Mouse (Mus musculus) lung, postnatal 36 days (tissue): ENCODE results near the gene Rbm44.

Experiments
- DNase-seq: peaks from one replicate; pipeline ENCODE4 v3.0.0; 2022; ENCODE audit warnings: mixed read lengths

Rbm44 gene

DNA sequence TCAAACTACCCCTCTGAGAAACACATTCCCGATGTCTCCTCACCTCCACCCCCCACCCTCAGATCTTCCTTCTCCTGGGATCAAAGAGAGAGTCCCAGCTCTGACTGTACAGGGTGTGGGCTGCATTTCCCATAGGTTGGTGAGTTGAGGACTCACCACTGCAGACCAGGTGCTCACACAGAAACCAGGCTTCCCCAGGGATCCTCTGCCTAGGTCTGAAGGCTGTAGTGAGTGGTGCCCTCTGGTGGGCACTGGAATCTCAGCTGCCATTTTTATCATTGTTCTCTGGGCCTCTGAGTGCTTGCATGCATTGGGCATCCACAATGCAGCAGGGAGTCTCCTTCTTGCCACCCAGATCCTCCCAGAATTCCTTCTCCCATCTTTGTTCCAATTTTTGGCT is 66.2 kb downstream of the Rbm44 start:
- peak; percentile 79 for DNase-seq

DNA sequence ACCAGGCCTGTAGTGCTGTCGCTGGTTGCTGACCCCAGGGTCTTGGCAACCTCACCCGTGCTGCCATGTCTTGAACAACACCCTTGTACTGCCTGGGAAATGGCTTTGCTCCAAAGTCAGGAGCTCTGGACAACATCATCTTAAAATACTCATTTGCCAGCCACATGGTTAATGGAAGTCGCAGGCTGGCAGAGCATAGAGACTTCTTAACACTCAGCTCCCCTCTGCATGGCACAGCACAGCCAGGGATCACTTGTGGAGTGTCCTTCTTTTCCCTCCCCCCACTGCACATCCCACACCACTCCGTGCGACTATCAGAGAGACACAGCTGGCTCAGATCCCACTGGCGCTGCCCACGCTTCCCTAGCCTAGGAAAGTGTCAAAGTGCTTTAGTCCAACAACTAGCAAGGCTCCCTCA is 66.7 kb downstream of the Rbm44 start:
- DNase-seq: no peak

DNA sequence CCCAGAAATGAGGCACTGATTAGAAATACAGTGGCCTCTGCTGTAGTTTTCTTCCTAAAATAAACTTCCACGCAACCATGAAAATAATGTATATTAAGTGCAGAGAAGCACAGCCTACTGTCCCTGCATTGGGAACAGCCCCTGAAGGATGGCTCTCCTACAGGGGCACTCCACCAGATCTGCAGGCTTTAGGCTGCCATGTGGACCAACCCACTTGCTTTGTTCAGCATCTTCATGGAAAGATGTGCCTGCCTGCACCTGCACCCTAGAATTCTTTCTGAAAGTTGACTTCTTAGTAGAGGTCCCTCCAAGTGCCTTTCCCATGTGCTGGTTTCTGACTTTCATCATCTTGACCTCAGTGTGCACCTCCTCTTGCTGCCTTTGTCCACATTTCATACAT is 70.4 kb downstream of the Rbm44 start:
- no peak for DNase-seq

DNA sequence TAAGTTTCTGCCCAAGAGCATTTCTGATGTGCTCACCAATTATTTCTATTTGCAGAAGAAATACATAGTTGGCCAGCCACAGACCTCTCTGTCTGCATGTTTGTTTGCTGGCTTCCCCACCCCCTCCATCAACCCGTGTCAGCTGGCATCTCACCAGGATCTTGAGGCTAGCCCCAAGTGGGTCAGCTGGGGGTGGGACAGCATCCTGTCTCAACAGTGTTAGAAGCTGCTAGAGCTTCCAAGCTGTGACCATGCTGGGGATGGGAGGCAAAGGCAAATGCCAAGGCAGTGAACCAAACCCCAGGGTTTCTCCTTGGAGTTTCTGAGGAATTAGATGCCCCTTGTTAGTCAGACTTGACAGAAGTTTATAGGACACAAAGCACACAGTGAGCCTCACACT is 71.1 kb downstream of the Rbm44 start:
- DNase-seq: no peak

DNA sequence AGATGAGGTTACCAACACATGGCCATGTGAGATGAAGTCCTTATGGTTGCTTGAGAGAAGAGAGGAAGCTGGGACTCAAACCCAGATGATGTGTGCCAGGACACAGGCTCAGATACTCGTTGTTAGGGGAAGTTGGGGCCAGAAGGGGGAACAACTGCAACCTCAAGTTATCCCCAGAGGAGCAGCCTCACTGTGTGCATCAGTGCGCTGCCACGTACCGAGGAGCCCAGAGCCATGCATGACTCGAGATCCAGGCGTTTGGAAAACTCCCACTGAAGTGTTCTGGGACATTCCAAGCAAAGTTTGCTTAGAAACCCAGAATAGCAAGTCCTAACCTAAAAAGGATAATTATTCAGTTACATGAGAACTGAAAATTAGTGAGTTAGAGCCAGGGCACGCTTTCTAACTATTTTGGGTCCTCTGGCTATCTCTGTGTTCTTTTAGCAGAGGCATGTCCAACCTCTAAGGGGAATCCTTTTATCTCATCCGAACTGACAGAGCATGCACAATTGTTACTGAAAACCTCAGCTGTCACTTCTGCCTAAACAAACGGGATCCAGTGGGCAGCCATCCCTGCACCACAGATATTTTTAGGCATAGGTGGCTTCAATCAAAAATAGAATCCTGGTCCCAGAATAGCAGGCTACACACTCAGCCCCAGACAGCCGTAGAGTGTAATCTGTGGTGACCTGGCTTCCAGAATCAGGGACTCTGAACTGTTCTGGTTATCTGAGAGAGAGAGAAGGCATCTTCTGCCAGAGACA is 71.8 kb downstream of the Rbm44 start:
- peak; percentile 54 for DNase-seq

DNA sequence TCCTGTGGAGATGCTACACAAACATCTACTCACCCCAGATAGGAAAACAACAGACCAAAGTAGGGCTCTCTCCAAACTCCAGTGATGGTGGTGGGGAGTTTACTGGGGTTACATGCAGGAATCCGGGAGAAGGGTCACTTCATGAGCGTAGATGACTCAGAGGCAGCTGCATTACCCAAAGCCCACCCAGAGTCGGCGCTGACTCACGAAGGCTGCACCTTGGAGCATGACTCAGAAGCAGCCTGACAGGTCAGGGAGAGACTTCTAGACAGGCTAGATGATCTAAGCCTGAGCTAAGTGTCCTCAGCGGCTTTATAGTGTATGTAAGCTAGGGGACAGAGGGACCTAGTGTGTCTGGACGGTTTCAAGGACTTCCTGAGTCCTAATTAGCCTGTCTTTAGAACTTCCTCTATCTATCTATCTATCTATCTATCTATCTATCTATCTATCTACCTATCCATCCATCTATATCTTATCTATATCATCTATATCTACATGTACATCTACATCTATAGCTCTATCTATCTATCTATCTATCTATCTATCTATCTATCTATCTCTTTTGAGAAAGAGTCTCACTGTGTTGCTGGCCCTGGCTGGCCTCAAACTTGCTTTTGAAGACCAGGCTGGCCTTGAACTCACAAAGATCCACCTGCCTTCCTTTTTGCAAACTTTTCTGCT is 74.9 kb downstream of the Rbm44 start:
- no peak for DNase-seq

DNA sequence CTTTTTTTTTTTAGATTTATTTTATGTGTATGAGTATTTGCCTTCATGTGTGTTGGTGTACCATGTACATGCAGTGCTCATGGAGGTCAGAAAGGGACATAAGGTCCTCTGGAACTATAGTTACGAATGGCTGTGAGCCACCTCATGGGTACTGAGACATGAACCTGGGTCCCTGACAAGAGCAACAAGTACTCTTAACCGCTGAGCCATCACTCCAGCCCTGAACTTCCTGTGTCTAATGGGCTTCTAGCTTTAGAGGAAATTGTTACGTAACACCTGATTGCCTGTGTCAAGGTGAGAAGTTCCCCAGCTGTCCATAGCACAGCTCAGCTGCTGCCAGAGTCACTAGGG is 75.4 kb downstream of the Rbm44 start:
- peak; percentile 57 for DNase-seq
